Mouse (Mus musculus) myocyte (in vitro differentiated cells): ENCODE results near the gene Tmem107.

Experiments
- CEBPB ChIP-seq: IDR thresholded peaks from 2 replicates; pipeline ENCODE4 v1.6.1; 2011; ENCODE audit warnings: mild to moderate bottlenecking, moderate library complexity; ENCODE audit not compliant: poor library complexity, insufficient read depth, severe bottlenecking
- E2F4 ChIP-seq: IDR thresholded peaks from one replicate; pipeline ENCODE4 v1.6.1; 2011; ENCODE audit warnings: mild to moderate bottlenecking, control low read depth, moderate library complexity; ENCODE audit not compliant: insufficient read depth
- MYOD1 ChIP-seq, 3 experiments: IDR thresholded peaks; one replicate each; pipeline ENCODE4 v1.6.1; 2011; ENCODE audit warnings: control low read depth in 2 of 3, low read depth in 2 of 3, mild to moderate bottlenecking in 2 of 3, moderate library complexity in 1 of 3; ENCODE audit not compliant: insufficient read length in 2 of 3, control insufficient read depth in 1 of 3
- MYOG ChIP-seq, 3 experiments: IDR thresholded peaks; one replicate each; pipeline ENCODE4 v1.6.1; 2011; ENCODE audit warnings: control low read depth in 2 of 3, low read depth in 2 of 3, mild to moderate bottlenecking in 2 of 3; ENCODE audit not compliant: insufficient read length in 2 of 3, control insufficient read depth in 1 of 3, insufficient read depth in 1 of 3
- POLR2A ChIP-seq: IDR thresholded peaks from one replicate; pipeline ENCODE4 v1.6.1; 2011; ENCODE audit warnings: low read depth, mild to moderate bottlenecking, control low read depth, moderate library complexity; ENCODE audit not compliant: insufficient read length
- POLR2AphosphoS2 ChIP-seq: IDR thresholded peaks from one replicate; pipeline ENCODE4 v1.6.1; 2011; ENCODE audit warnings: low read depth, control low read depth; ENCODE audit not compliant: insufficient read length
- REST ChIP-seq: IDR thresholded peaks from one replicate; pipeline ENCODE4 v1.6.1; 2011; ENCODE audit warnings: mild to moderate bottlenecking, control low read depth, moderate library complexity; ENCODE audit not compliant: insufficient read depth, insufficient read length
- SRF ChIP-seq: IDR thresholded peaks from one replicate; pipeline ENCODE4 v1.6.1; 2011; ENCODE audit warnings: low read depth; ENCODE audit not compliant: control insufficient read depth, insufficient read length
- TCF12 ChIP-seq: IDR thresholded peaks from one replicate; pipeline ENCODE4 v1.6.1; 2011; ENCODE audit warnings: mild to moderate bottlenecking, control low read depth; ENCODE audit not compliant: poor library complexity, insufficient read depth, severe bottlenecking
- TCF3 ChIP-seq: IDR thresholded peaks from one replicate; pipeline ENCODE4 v1.6.1; 2011; ENCODE audit warnings: low read depth, control low read depth; ENCODE audit not compliant: insufficient read length
- USF1 ChIP-seq: IDR thresholded peaks from one replicate; pipeline ENCODE4 v1.6.1; 2011; ENCODE audit warnings: low read depth, mild to moderate bottlenecking, control low read depth, moderate library complexity

GRCm38 (mm10) chr11:69081613-69082012 lies 11.0 kb downstream of the Tmem107 start:
- no peak for TF ChIP-seq POLR2AphosphoS2
- TF ChIP-seq POLR2A = no peak
- TF ChIP-seq MYOG (IDR thresholded peaks at IDR 0.05; ENCODE audit: control insufficient read depth in 1 of 3, insufficient read depth in 1 of 3, insufficient read length in 2 of 3, low read depth in 2 of 3) = no peak
- TF ChIP-seq TCF3 = no peak
- no peak for TF ChIP-seq SRF
- no peak for TF ChIP-seq E2F4
- no peak for TF ChIP-seq USF1
- no peak for TF ChIP-seq TCF12
- TF ChIP-seq MYOD1 (IDR thresholded peaks at IDR 0.05; ENCODE audit: control insufficient read depth in 1 of 3, insufficient read length in 2 of 3, low read depth in 2 of 3) = no peak
- TF ChIP-seq REST = no peak
- TF ChIP-seq CEBPB = no peak
